In the genomic region with DNA sequence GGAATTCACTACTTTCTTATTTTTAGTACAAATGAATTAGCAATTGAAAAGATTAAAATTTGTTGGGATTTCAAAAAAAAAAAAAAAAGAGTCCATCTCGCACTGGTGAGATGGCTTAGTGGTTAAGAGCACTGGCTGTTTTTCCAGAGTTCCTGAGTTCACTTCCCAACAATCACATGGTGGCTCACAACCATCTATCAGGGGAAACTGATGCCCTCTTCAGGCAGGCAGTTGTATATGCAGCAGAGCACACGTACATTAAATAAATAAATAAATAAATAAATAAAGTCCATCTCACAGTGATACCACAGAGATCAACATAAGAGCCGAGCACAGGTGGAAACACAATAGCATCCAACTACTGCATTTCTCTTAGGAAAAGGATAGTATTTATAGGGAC, we compare ENCODE assay signal across 23 mouse cellular contexts.
DNase-seq lines count a peak whose midpoint lies in the region; ATAC-seq and TF ChIP-seq lines count a peak whose summit lies in the region.
"Had no signal": no experiment of that assay in that cellular context is flagged by ENCODE, and none has a peak within 500 bp of the region (broad histone marks: within the 10 kb centered on the region; RNA-seq: fewer than 3 reads in every experiment).

No protein-coding gene starts in this region.

- ATAC-seq in intestine, embryonic 16.5 days, result no peak
- ATAC-seq in erythroblast, adult 5-6 weeks (replicated peaks; ENCODE audit: low FRiP score, poor library complexity, severe bottlenecking), result no peak
- ATAC-seq: forebrain, embryonic 15.5 days; hindbrain, embryonic 16.5 days; inflammation-experienced regulatory T-cells, adult 6 months had no signal

- 77% methylated on average over 3 of the region's 3 CpGs for WGBS in intestine, embryonic 16.5 days

- no peak overlapping the region for H3K9ac ChIP-seq in ES-E14 (ENCODE audit: insufficient read depth, low read depth, low read length, poor library complexity, severe bottlenecking)
- H3K9ac ChIP-seq in intestine, embryonic 16.5 days (ENCODE audit: low read depth, low read length), result no peak overlapping the region
- H3K9ac ChIP-seq: forebrain, embryonic 15.5 days; heart, embryonic 12.5 days had no signal

- H3K4me1 ChIP-seq in ES-E14 (ENCODE audit: control insufficient read depth in 2 of 2, insufficient read depth in 2 of 2, low read length in 2 of 2, poor library complexity in 1 of 2), result no peaks in the 10 kb centered on the region
- no peaks in the 10 kb centered on the region for H3K4me1 ChIP-seq in intestine, embryonic 16.5 days (ENCODE audit: control insufficient read depth, insufficient read depth, low read length)
- H3K4me1 ChIP-seq: embryonic facial prominence, embryonic 10.5 days; forebrain, embryonic 10.5 days; forebrain, embryonic 15.5 days; heart, embryonic 12.5 days; hindbrain, embryonic 10.5 days had no signal

- H3K4me3 ChIP-seq in ES-E14 (ENCODE audit: insufficient read depth in 1 of 2, low read depth in 1 of 2, low read length in 2 of 2, poor library complexity in 1 of 2, severe bottlenecking in 1 of 2), result no peak overlapping the region
- H3K4me3 ChIP-seq in intestine, embryonic 16.5 days (ENCODE audit: low read length), result no peak overlapping the region
- H3K4me3 ChIP-seq: embryonic facial prominence, embryonic 10.5 days; erythroblast, embryonic 14.5 days; forebrain, embryonic 10.5 days; forebrain, embryonic 15.5 days; heart, embryonic 12.5 days; hindbrain, embryonic 10.5 days had no signal

- no peaks in the 10 kb centered on the region for H3K9me3 ChIP-seq in ES-E14 (ENCODE audit: control insufficient read depth, insufficient read depth, low read depth, low read length)
- no peaks in the 10 kb centered on the region for H3K9me3 ChIP-seq in intestine, embryonic 16.5 days (ENCODE audit: control insufficient read depth, low read length)
- H3K9me3 ChIP-seq: embryonic facial prominence, embryonic 10.5 days; forebrain, embryonic 10.5 days; forebrain, embryonic 15.5 days; heart, embryonic 12.5 days; hindbrain, embryonic 10.5 days had no signal

- no peaks in the 10 kb centered on the region for H3K36me3 ChIP-seq in ES-E14 (ENCODE audit: control insufficient read depth, insufficient read depth, low read length, poor library complexity, severe bottlenecking)
- no peaks in the 10 kb centered on the region for H3K36me3 ChIP-seq in intestine, embryonic 16.5 days (ENCODE audit: control insufficient read depth, insufficient read depth, low read length)
- H3K36me3 ChIP-seq: embryonic facial prominence, embryonic 10.5 days; forebrain, embryonic 10.5 days; forebrain, embryonic 15.5 days; heart, embryonic 12.5 days; hindbrain, embryonic 10.5 days had no signal

- H3K27me3 ChIP-seq in intestine, embryonic 16.5 days (replicated peaks; ENCODE audit: control insufficient read depth, insufficient read depth, low read length), result no peaks in the 10 kb centered on the region
- H3K27me3 ChIP-seq: CH12.LX; forebrain, embryonic 15.5 days; heart, embryonic 12.5 days had no signal

- in situ Hi-C loops in ES-E14 (cut with MboI; ENCODE audit: low sequenced_read_pairs in 2 of 2, unreplicated experiment in 2 of 2), result no loop called here

- DNase-seq in 3134 (ENCODE audit: extremely low read depth, insufficient read length, low spot score), result peak; percentile 14
- DNase-seq in 3T3-L1 (ENCODE audit: low read depth, low spot score), result peak; percentile 23
- peak; percentile 6 for DNase-seq in ES-E14 (ENCODE audit: low read depth, low spot score)
- peak; percentile 4 for DNase-seq in c-Kit-positive CD71-positive TER-119-positive erythroid progenitor cells, embryonic 14.5 days (ENCODE audit: low spot score)
- DNase-seq in Muller cell, postnatal 12 days (ENCODE audit: inconsistent ontology term), result no peak
- DNase-seq: adrenal gland, postnatal 25 days; cerebellum, adult 2 months; cerebellum, postnatal 10 days; gastrocnemius, postnatal 10 days; kidney, adult 11 months; kidney, adult 9 months had no signal

- H3K27ac ChIP-seq in ES-E14 (ENCODE audit: insufficient read depth, low read depth, low read length, poor library complexity, severe bottlenecking), result no peak overlapping the region
- no peak overlapping the region for H3K27ac ChIP-seq in intestine, embryonic 16.5 days (ENCODE audit: low read length)
- H3K27ac ChIP-seq: embryonic facial prominence, embryonic 10.5 days; forebrain, embryonic 10.5 days; forebrain, embryonic 15.5 days; hindbrain, embryonic 10.5 days; kidney, postnatal 0 days had no signal

- H3K4me2 ChIP-seq in intestine, embryonic 16.5 days (ENCODE audit: low read depth, low read length), result no peak overlapping the region
- H3K4me2 ChIP-seq: forebrain, embryonic 15.5 days; heart, embryonic 12.5 days had no signal

TF ChIP-seq in ES-E14, 5 proteins besides CTCF, POLR2A, EP300 and RAD21:
- TF ChIP-seq ZNF384 (IDR thresholded peaks at IDR 0.05; ENCODE audit: low read depth, low read length), result no peak
- peak; percentile 48; the same call in 1 of the 2 replicates for TF ChIP-seq ZC3H11A (IDR thresholded peaks at IDR 0.05; ENCODE audit: borderline replicate concordance, low read depth, low read length)
- no peak for TF ChIP-seq MAFK (IDR thresholded peaks at IDR 0.05; ENCODE audit: insufficient read depth, low read depth, low read length)
